32 mouse cellular contexts compared by ENCODE assay signal in genomic region chr17:28560598-28560997, GRCm38 (mm10). TPM values are rescaled to one million over a fixed set of nuclear protein-coding genes. Genes with fewer than 3 reads are reported as not detected.
A peak's percentile ranks its signal among the peaks of the same experiment; 100 is the strongest.
DNase-seq lines count a peak whose midpoint lies in the region; ATAC-seq and TF ChIP-seq lines count a peak whose summit lies in the region.
"Had no signal": no experiment of that assay in that cellular context is flagged by ENCODE, and none has a peak within 500 bp of the region (broad histone marks: within the 10 kb centered on the region; RNA-seq: fewer than 3 reads in every experiment).

Clps (minus strand) TSS chr17:28560766.

- no peak for TF ChIP-seq CTCF in lung, embryonic 14.5 days (IDR thresholded peaks at IDR 0.05; ENCODE audit: low read depth)
- no peak for TF ChIP-seq CTCF in lung, postnatal 0 days (IDR thresholded peaks at IDR 0.05)
- no peak for TF ChIP-seq CTCF in intestine, postnatal 0 days (IDR thresholded peaks at IDR 0.05; ENCODE audit: low read depth)

- H3K4me1 ChIP-seq in lung, embryonic 14.5 days (ENCODE audit: insufficient read depth) = no peaks in the 10 kb centered on the region; the same call in 1 of the 2 replicates
- no peaks in the 10 kb centered on the region for H3K4me1 ChIP-seq in lung, postnatal 0 days (ENCODE audit: insufficient read depth, low read depth, low read length)
- peaks cover 53% of the 10 kb centered on the region for H3K4me1 ChIP-seq in embryonic facial prominence, embryonic 10.5 days
- peaks cover 3% of the 10 kb centered on the region; the same call in 1 of the 2 replicates for H3K4me1 ChIP-seq in intestine, postnatal 0 days (replicated peaks; ENCODE audit: control insufficient read depth, insufficient read depth, low read length)
- peaks cover 8% of the 10 kb centered on the region; the same call in 1 of the 2 replicates for H3K4me1 ChIP-seq in stomach, embryonic 15.5 days
- H3K4me1 ChIP-seq: hindbrain, embryonic 13.5 days had no signal

- H3K27ac ChIP-seq in lung, embryonic 14.5 days (ENCODE audit: low read depth) = peak within 1 kb of the TSS; percentile 68
- H3K27ac ChIP-seq in lung, postnatal 0 days (ENCODE audit: low read length) = no peak within 1 kb of the TSS; the same call in 1 of the 2 replicates
- peak within 1 kb of the TSS; percentile 24; the same call in 1 of the 2 replicates for H3K27ac ChIP-seq in embryonic facial prominence, embryonic 10.5 days (replicated peaks)
- H3K27ac ChIP-seq in intestine, postnatal 0 days (ENCODE audit: low read depth, low read length) = no peak within 1 kb of the TSS
- H3K27ac ChIP-seq in stomach, embryonic 15.5 days = peak within 1 kb of the TSS; percentile 82
- H3K27ac ChIP-seq: embryonic facial prominence, embryonic 13.5 days; forebrain, embryonic 10.5 days; forebrain, embryonic 15.5 days; gastrocnemius, adult 2 months; heart, adult 2 months; hindbrain, embryonic 13.5 days; liver, embryonic 14.5 days had no signal

- H3K4me3 ChIP-seq in lung, embryonic 14.5 days (ENCODE audit: low read depth, low read length) = no peak within 1 kb of the TSS
- no peak within 1 kb of the TSS for H3K4me3 ChIP-seq in lung, postnatal 0 days (ENCODE audit: low read depth, low read length)
- H3K4me3 ChIP-seq in embryonic facial prominence, embryonic 10.5 days = no peak within 1 kb of the TSS
- no peak within 1 kb of the TSS for H3K4me3 ChIP-seq in intestine, postnatal 0 days (ENCODE audit: low read depth, low read length)
- peak within 1 kb of the TSS; percentile 17 for H3K4me3 ChIP-seq in stomach, embryonic 15.5 days (replicated peaks)
- H3K4me3 ChIP-seq: embryonic facial prominence, embryonic 13.5 days; forebrain, embryonic 10.5 days; forebrain, embryonic 15.5 days; gastrocnemius, adult 2 months; heart, adult 2 months; heart, embryonic 12.5 days; hindbrain, embryonic 13.5 days had no signal

- ATAC-seq in lung, embryonic 14.5 days (ENCODE audit: insufficient read depth) = no peak
- no peak for ATAC-seq in lung, postnatal 0 days
- no peak; the same call in 1 of the 2 replicates for ATAC-seq in intestine, postnatal 0 days
- peak; percentile 55 for ATAC-seq in stomach, embryonic 15.5 days (ENCODE audit: insufficient read depth, low FRiP score, low read depth)
- ATAC-seq: forebrain, embryonic 15.5 days; midbrain, embryonic 16.5 days had no signal

- H3K4me2 ChIP-seq in lung, embryonic 14.5 days = no peak within 1 kb of the TSS
- no peak within 1 kb of the TSS for H3K4me2 ChIP-seq in lung, postnatal 0 days (replicated peaks; ENCODE audit: low read depth, low read length)
- 0 out of 2 replicates have a peak within 1 kb of the TSS, but pooled peaks have one; percentile 6 for H3K4me2 ChIP-seq in intestine, postnatal 0 days (replicated peaks; ENCODE audit: low read depth)
- 0 out of 2 replicates have a peak within 1 kb of the TSS, but pooled peaks have one; percentile 2 for H3K4me2 ChIP-seq in stomach, embryonic 15.5 days
- H3K4me2 ChIP-seq: embryonic facial prominence, embryonic 13.5 days; forebrain, embryonic 15.5 days; heart, embryonic 12.5 days; hindbrain, embryonic 13.5 days; midbrain, embryonic 11.5 days had no signal

- no peak for TF ChIP-seq EP300 in lung, postnatal 0 days (IDR thresholded peaks at IDR 0.05)

- no peak within 1 kb of the TSS for H3K9ac ChIP-seq in lung, embryonic 14.5 days
- H3K9ac ChIP-seq in lung, postnatal 0 days (replicated peaks; ENCODE audit: low read depth) = no peak within 1 kb of the TSS
- no peak within 1 kb of the TSS for H3K9ac ChIP-seq in intestine, postnatal 0 days (ENCODE audit: low read depth, low read length)
- no peak within 1 kb of the TSS for H3K9ac ChIP-seq in stomach, embryonic 15.5 days
- H3K9ac ChIP-seq: embryonic facial prominence, embryonic 13.5 days; forebrain, embryonic 15.5 days; heart, embryonic 12.5 days; hindbrain, embryonic 13.5 days; liver, embryonic 14.5 days had no signal

- 53% methylated on average over 4 of the region's 4 CpGs for WGBS in lung, embryonic 14.5 days
- WGBS in lung, postnatal 0 days = 61% methylated on average over 4 of the region's 4 CpGs
- WGBS in embryonic facial prominence, embryonic 10.5 days = 91% methylated on average over 4 of the region's 4 CpGs
- WGBS in intestine, postnatal 0 days = 52% methylated on average over 4 of the region's 4 CpGs
- WGBS in stomach, embryonic 15.5 days = 59% methylated on average over 4 of the region's 4 CpGs

- no peak for DNase-seq in lung, embryonic 14.5 days
- no peak for DNase-seq in lung, postnatal 0 days (ENCODE audit: low spot score)
- DNase-seq in embryonic facial prominence, embryonic 10.5 days (ENCODE audit: low spot score) = no peak
- DNase-seq in adrenal gland, adult (ENCODE audit: inconsistent age in 2 of 2, low spot score in 1 of 2) = no peak
- no peak for DNase-seq in cerebellum, adult 9-10 months
- DNase-seq in cerebellum, postnatal 10 days = no peak
- DNase-seq: adrenal gland, postnatal 25 days; cerebellum, adult 2 months; embryo, embryonic 11 days; gastrocnemius, adult 2 months; heart, adult 2 months; heart, postnatal 4 days; kidney, adult 2 months; layer of hippocampus, adult 9-11 months; lung, postnatal 36 days; right cerebral cortex, postnatal 25 days; spleen, adult 18-20 months; thymus, adult 18-20 months; thymus, postnatal 25 days had no signal

- no peaks in the 10 kb centered on the region for H3K27me3 ChIP-seq in lung, embryonic 14.5 days (ENCODE audit: insufficient read depth, low read length)
- no peaks in the 10 kb centered on the region for H3K27me3 ChIP-seq in lung, postnatal 0 days (replicated peaks; ENCODE audit: insufficient read depth, low read length)
- no peaks in the 10 kb centered on the region for H3K27me3 ChIP-seq in embryonic facial prominence, embryonic 10.5 days (replicated peaks; ENCODE audit: low read depth, poor library complexity, severe bottlenecking)
- no peaks in the 10 kb centered on the region for H3K27me3 ChIP-seq in intestine, postnatal 0 days (replicated peaks; ENCODE audit: control insufficient read depth, insufficient read depth, low read length)
- no peaks in the 10 kb centered on the region for H3K27me3 ChIP-seq in stomach, embryonic 15.5 days (replicated peaks)
- H3K27me3 ChIP-seq: embryonic facial prominence, embryonic 13.5 days; forebrain, embryonic 15.5 days; heart, embryonic 12.5 days; hindbrain, embryonic 13.5 days had no signal

- H3K36me3 ChIP-seq in lung, embryonic 14.5 days (ENCODE audit: insufficient read depth) = no peaks in the 10 kb centered on the region
- no peaks in the 10 kb centered on the region for H3K36me3 ChIP-seq in lung, postnatal 0 days (ENCODE audit: insufficient read depth, low read length)
- H3K36me3 ChIP-seq in embryonic facial prominence, embryonic 10.5 days (replicated peaks) = no peaks in the 10 kb centered on the region
- no peaks in the 10 kb centered on the region for H3K36me3 ChIP-seq in intestine, postnatal 0 days (ENCODE audit: control insufficient read depth, insufficient read depth)
- H3K36me3 ChIP-seq in stomach, embryonic 15.5 days = no peaks in the 10 kb centered on the region
- H3K36me3 ChIP-seq: embryonic facial prominence, embryonic 13.5 days; forebrain, embryonic 10.5 days; forebrain, embryonic 15.5 days; heart, embryonic 12.5 days; hindbrain, embryonic 13.5 days had no signal

- no peaks in the 10 kb centered on the region for H3K9me3 ChIP-seq in lung, embryonic 14.5 days (ENCODE audit: low read depth, low read length)
- H3K9me3 ChIP-seq in lung, postnatal 0 days (ENCODE audit: low read length) = no peaks in the 10 kb centered on the region
- H3K9me3 ChIP-seq in embryonic facial prominence, embryonic 10.5 days = no peaks in the 10 kb centered on the region
- no peaks in the 10 kb centered on the region for H3K9me3 ChIP-seq in intestine, postnatal 0 days (ENCODE audit: control insufficient read depth)
- H3K9me3 ChIP-seq in stomach, embryonic 15.5 days = no peaks in the 10 kb centered on the region
- H3K9me3 ChIP-seq: embryonic facial prominence, embryonic 13.5 days; forebrain, embryonic 10.5 days; forebrain, embryonic 15.5 days; heart, embryonic 12.5 days; hindbrain, embryonic 13.5 days had no signal

RNA-seq across cellular contexts. Expression of gene Clps, which starts in this region (rescaled TPM):
- polyA plus RNA-seq in lung, embryonic 14.5 days (2014; fragmentation: Nextera tagmentation; extraction: Ambion mirVana) = 0.33 and 0.80 TPM in 2 replicates
- 0.32 and 0.42 TPM in 2 replicates for polyA plus RNA-seq in lung, postnatal 0 days (2015; fragmentation: Nextera tagmentation; extraction: Ambion mirVana)
- not detected in 2 replicates for polyA plus RNA-seq in embryonic facial prominence, embryonic 10.5 days (2016; fragmentation: Nextera tagmentation; extraction: Ambion mirVana)
- polyA plus RNA-seq in intestine, postnatal 0 days (2015; fragmentation: Nextera tagmentation; extraction: Ambion mirVana) = 104 and 125 TPM in 2 replicates
- polyA plus RNA-seq in stomach, embryonic 15.5 days (2015; fragmentation: Nextera tagmentation; extraction: Ambion mirVana) = 3,221 and 3,572 TPM in 2 replicates
- polyA plus RNA-seq: embryonic facial prominence, embryonic 13.5 days; forebrain, embryonic 10.5 days; forebrain, embryonic 15.5 days; heart, postnatal 0 days; hindbrain, embryonic 13.5 days; kidney, embryonic 16.5 days; midbrain, embryonic 11.5 days; midbrain, embryonic 16.5 days; neural tube, embryonic 11.5 days had no signal

Comparison
In these comparisons a context has a peak if more than half of its experiments do, and no peak if none do; other contexts are left out.
1. RNA of gene Clps (polyA plus RNA-seq): 3,221 to 3,572 TPM in stomach, embryonic 15.5 days and 104 to 125 TPM in intestine, postnatal 0 days; 0.32 to 0.42 TPM in lung, postnatal 0 days, 0.33 to 0.80 TPM in lung, embryonic 14.5 days and not detected in embryonic facial prominence, embryonic 10.5 days; every median in the first group is over 10 times any median in the second.
2. RNA of gene Clps (polyA plus RNA-seq): 3,221 to 3,572 TPM in stomach, embryonic 15.5 days; 104 to 125 TPM in intestine, postnatal 0 days; every median in the first group is over 10 times any median in the second.
3. H3K27ac ChIP-seq: peak in lung, embryonic 14.5 days (single experiment), embryonic facial prominence, embryonic 10.5 days (single experiment) and stomach, embryonic 15.5 days (single experiment); none in lung, postnatal 0 days (single experiment) and intestine, postnatal 0 days (single experiment).
4. H3K4me2 ChIP-seq: peak in intestine, postnatal 0 days (single experiment) and stomach, embryonic 15.5 days (single experiment); none in lung, embryonic 14.5 days (single experiment) and lung, postnatal 0 days (single experiment).